Mouse (Mus musculus) kidney, embryonic 14.5 days (tissue): ENCODE measurements around the gene Pomp. TPM values are rescaled to one million over a fixed set of nuclear protein-coding genes. Genes with fewer than 3 reads are reported as not detected.

Source experiments
- ATAC-seq: fragments of 200-750 bp; cut with Nextera tagmentation; 2 replicates; pipeline ENCODE4 v1.8.0; 2017; ENCODE audit warnings: moderate number of reproducible peaks, mild to moderate bottlenecking, moderate TSS enrichment, moderate library complexity; ENCODE audit not compliant: low FRiP score, low TSS enrichment
- H3K27ac ChIP-seq: fragments of 300-500 bp; sonication (generic); 2 replicates; pipeline ENCODE4 v1.5.1; 2014; ENCODE audit warnings: low read depth, mild to moderate bottlenecking, low read length, moderate library complexity, mixed read lengths
- H3K27me3 ChIP-seq: fragments of 300-500 bp; sonication (generic); 2 replicates; pipeline ENCODE4 v1.6.1; 2014; ENCODE audit warnings: mild to moderate bottlenecking, low read length; ENCODE audit not compliant: control insufficient read depth, insufficient read depth
- H3K36me3 ChIP-seq: fragments of 300-500 bp; sonication (generic); 2 replicates; pipeline ENCODE4 v1.6.1; 2014; ENCODE audit warnings: low read length, mixed read lengths; ENCODE audit not compliant: control insufficient read depth, insufficient read depth
- H3K4me1 ChIP-seq: fragments of 300-500 bp; sonication (generic); 2 replicates; pipeline ENCODE4 v1.6.1; 2014; ENCODE audit warnings: low read length, mixed read lengths; ENCODE audit not compliant: control insufficient read depth, insufficient read depth
- H3K4me2 ChIP-seq: fragments of 300-500 bp; sonication (generic); replicated peaks from 2 replicates; pipeline ENCODE4 v1.6.1; 2014; ENCODE audit warnings: low read depth, mild to moderate bottlenecking, low read length
- H3K4me3 ChIP-seq: fragments of 300-500 bp; sonication (generic); 2 replicates; pipeline ENCODE4 v1.5.1; 2014; ENCODE audit warnings: mild to moderate bottlenecking, low read length
- H3K9ac ChIP-seq: fragments of 300-500 bp; sonication (generic); 2 replicates; pipeline ENCODE4 v1.6.1; 2014; ENCODE audit warnings: low read depth, mild to moderate bottlenecking, low read length, moderate library complexity
- H3K9me3 ChIP-seq: fragments of 300-500 bp; sonication (generic); 2 replicates; pipeline ENCODE4 v1.6.1; 2016; ENCODE audit warnings: low read length; ENCODE audit not compliant: control insufficient read depth
- WGBS: fragments of 180-500 bp; shearing (Covaris S2); extraction: QIAGEN DNeasy Blood & Tissue Kit; methylation state at CpG from one replicate; pipeline ENCODE4 v1.1.7; 2014; 5-methylcytosine and 5-hydroxymethylcytosine counted together
- polyA plus RNA-seq: library from polyadenylated mRNA; unstranded; fragments of >200 nt; fragmentation: Nextera tagmentation; extraction: Ambion mirVana; gene quantifications from 2 replicates; pipeline ENCODE4 v1.2.1, GENCODE M21; 2014

Gene Pomp
- polyA plus RNA-seq, 1 experiment from 2014 or later = 495 TPM

- H3K4me3 ChIP-seq = no peak overlapping the region
- ATAC-seq = no peak
- no peaks in the 10 kb centered on the region for H3K36me3 ChIP-seq
- H3K4me2 ChIP-seq = no peak overlapping the region
- H3K9me3 ChIP-seq = no peaks in the 10 kb centered on the region
- H3K27me3 ChIP-seq = no peaks in the 10 kb centered on the region
- H3K4me1 ChIP-seq = no peaks in the 10 kb centered on the region
- 76% methylated on average over 3 of the region's 3 CpGs for WGBS
- no peak overlapping the region for H3K27ac ChIP-seq
- no peak overlapping the region for H3K9ac ChIP-seq
Observed at GRCm38 (mm10) chr5:147845319-147845718, 14.9 kb upstream of the Pomp start.

- Histone ChIP-seq H3K4me1 (no peaks in the 10 kb centered on the region), H3K27me3 (no peaks in the 10 kb centered on the region), H3K4me3 (no peak overlapping the region), H3K4me2 (no peak overlapping the region), H3K9me3 (no peaks in the 10 kb centered on the region), H3K9ac (no peak overlapping the region), H3K36me3 (no peaks in the 10 kb centered on the region), H3K27ac (no peak overlapping the region)
- ATAC-seq = no peak
- WGBS = 61% methylated on average over 5 of the region's 5 CpGs
Observed at GRCm38 (mm10) chr5:147847361-147847760, 12.9 kb upstream of the Pomp start.

GRCm38 (mm10) chr5:147848164-147848863 is 11.9 kb upstream of the Pomp start:
- Histone ChIP-seq H3K36me3 (no peaks in the 10 kb centered on the region), H3K9ac (no peak overlapping the region), H3K27me3 (no peaks in the 10 kb centered on the region), H3K4me1 (no peaks in the 10 kb centered on the region), H3K4me3 (no peak overlapping the region), H3K9me3 (no peaks in the 10 kb centered on the region), H3K27ac (no peak overlapping the region), H3K4me2 (no peak overlapping the region)
- WGBS = 25% methylated on average over 16 of the region's 16 CpGs
- ATAC-seq = peak; percentile 44; the same call in 1 of the 2 replicates

GRCm38 (mm10) chr5:147850194-147850593 is 10.1 kb upstream of the Pomp start:
- ATAC-seq = no peak
- H3K9me3 ChIP-seq = no peaks in the 10 kb centered on the region
- no peak overlapping the region for H3K4me3 ChIP-seq
- H3K27ac ChIP-seq = no peak overlapping the region
- WGBS = 77% methylated on average over 7 of the region's 7 CpGs
- no peaks in the 10 kb centered on the region for H3K36me3 ChIP-seq
- H3K4me2 ChIP-seq = no peak overlapping the region
- H3K9ac ChIP-seq = no peak overlapping the region
- H3K27me3 ChIP-seq = no peaks in the 10 kb centered on the region
- no peaks in the 10 kb centered on the region for H3K4me1 ChIP-seq

- H3K4me1 ChIP-seq = peaks cover 8% of the 10 kb centered on the region
- WGBS = 2% methylated on average over 18 of the region's 18 CpGs
- peak overlapping the region; percentile 80 for H3K9ac ChIP-seq
- no peaks in the 10 kb centered on the region for H3K27me3 ChIP-seq
- H3K4me2 ChIP-seq = peak overlapping the region; percentile 74
- ATAC-seq = no peak
- peak overlapping the region; percentile 60 for H3K27ac ChIP-seq
- peak overlapping the region; percentile 77 for H3K4me3 ChIP-seq
- peaks cover 24% of the 10 kb centered on the region for H3K36me3 ChIP-seq
- no peaks in the 10 kb centered on the region for H3K9me3 ChIP-seq
Observed at GRCm38 (mm10) chr5:147860076-147860448, 199 bp upstream of the Pomp start.

- H3K4me1 ChIP-seq = no peaks in the 10 kb centered on the region
- WGBS = 92% methylated on average over 4 of the region's 4 CpGs
Observed at GRCm38 (mm10) chr5:147868674-147869073, 8.4 kb downstream of the Pomp start.

GRCm38 (mm10) chr5:147869568-147869967 is 9.3 kb downstream of the Pomp start:
- ATAC-seq = peak; percentile 40; the same call in 1 of the 2 replicates
- Histone ChIP-seq H3K27ac (no peak overlapping the region), H3K4me1 (no peaks in the 10 kb centered on the region), H3K9me3 (no peaks in the 10 kb centered on the region), H3K9ac (no peak overlapping the region), H3K4me2 (no peak overlapping the region), H3K36me3 (peaks cover 80% of the 10 kb centered on the region), H3K4me3 (no peak overlapping the region), H3K27me3 (no peaks in the 10 kb centered on the region)
- 91% methylated on average over 6 of the region's 6 CpGs for WGBS

More at GRCm38 (mm10) chr5:147868674-147869073, 8.4 kb downstream of the Pomp start:
- H3K27me3 ChIP-seq = no peaks in the 10 kb centered on the region
- H3K9ac ChIP-seq = no peak overlapping the region
- H3K27ac ChIP-seq = no peak overlapping the region
- no peaks in the 10 kb centered on the region for H3K9me3 ChIP-seq
- no peak for ATAC-seq
- H3K4me2 ChIP-seq = no peak overlapping the region
- H3K36me3 ChIP-seq = peaks cover 80% of the 10 kb centered on the region
- no peak overlapping the region for H3K4me3 ChIP-seq

- H3K4me2 ChIP-seq = no peak overlapping the region
- no peaks in the 10 kb centered on the region for H3K4me1 ChIP-seq
- H3K27me3 ChIP-seq = no peaks in the 10 kb centered on the region
- H3K9me3 ChIP-seq = no peaks in the 10 kb centered on the region
- no peak overlapping the region for H3K27ac ChIP-seq
- ATAC-seq = peak; percentile 62; the same call in 1 of the 2 replicates
- 32% methylated on average over 1 of the region's 1 CpGs for WGBS
- peaks cover 83% of the 10 kb centered on the region for H3K36me3 ChIP-seq
- H3K9ac ChIP-seq = no peak overlapping the region
- no peak overlapping the region for H3K4me3 ChIP-seq
Observed at GRCm38 (mm10) chr5:147870296-147870695, 10.0 kb downstream of the Pomp start.

GRCm38 (mm10) chr5:147871091-147871820 is 11.0 kb downstream of the Pomp start:
- Histone ChIP-seq H3K27me3 (no peaks in the 10 kb centered on the region), H3K4me1 (no peaks in the 10 kb centered on the region), H3K9me3 (no peaks in the 10 kb centered on the region), H3K27ac (no peak overlapping the region), H3K4me3 (no peak overlapping the region), H3K36me3 (peaks cover 89% of the 10 kb centered on the region), H3K4me2 (no peak overlapping the region), H3K9ac (no peak overlapping the region)
- 83% methylated on average over 15 of the region's 15 CpGs for WGBS
- no peak for ATAC-seq
